Mouse (Mus musculus) midbrain, postnatal 0 days (tissue): ENCODE results near the gene Kdm2a. TPM values are rescaled to one million over a fixed set of nuclear protein-coding genes. Genes with fewer than 3 reads are reported as not detected.
A peak's percentile ranks its signal among the peaks of the same experiment; 100 is the strongest.
"Not testable (repeated sequence)": the region's sequence is repeated elsewhere in the genome, so short reads cannot be mapped to it uniquely, and the experiment has no call there.

ENCODE experiments used
- ATAC-seq: fragments of 200-750 bp; cut with Nextera tagmentation; 2 replicates; pipeline ENCODE4 v1.8.0; 2017; ENCODE audit warnings: moderate number of reproducible peaks, mild to moderate bottlenecking, moderate TSS enrichment, moderate library complexity; ENCODE audit not compliant: low FRiP score
- DNase-seq: peaks from one replicate; pipeline ENCODE4 v3.0.0-alpha.2; 2015; ENCODE audit warnings: low spot score
- H3K27ac ChIP-seq: fragments of 300-500 bp; sonication (generic); 2 replicates; pipeline ENCODE4 v1.5.1; 2014; ENCODE audit warnings: low read depth, mild to moderate bottlenecking, low read length, mixed read lengths
- H3K27me3 ChIP-seq: fragments of 300-500 bp; sonication (generic); 2 replicates; pipeline ENCODE4 v1.6.1; 2014; ENCODE audit warnings: low read length, control low read depth, mixed read lengths; ENCODE audit not compliant: insufficient read depth
- H3K36me3 ChIP-seq: fragments of 300-500 bp; sonication (generic); 2 replicates; pipeline ENCODE4 v1.6.1; 2014; ENCODE audit warnings: low read length, control low read depth, mixed read lengths; ENCODE audit not compliant: insufficient read depth
- H3K4me1 ChIP-seq: fragments of 300-500 bp; sonication (generic); 2 replicates; pipeline ENCODE4 v1.6.1; 2014; ENCODE audit warnings: mild to moderate bottlenecking, control low read depth, antibody characterized with exemption, low read length, mixed read lengths; ENCODE audit not compliant: insufficient read depth
- H3K4me2 ChIP-seq: fragments of 300-500 bp; sonication (generic); 2 replicates; pipeline ENCODE4 v1.6.1; 2014; ENCODE audit warnings: low read depth, mild to moderate bottlenecking, low read length, mixed read lengths; ENCODE audit not compliant: poor library complexity, severe bottlenecking
- H3K4me3 ChIP-seq: fragments of 300-500 bp; sonication (generic); 2 replicates; pipeline ENCODE4 v1.5.1; 2014; ENCODE audit warnings: low read depth, mild to moderate bottlenecking, low read length, moderate library complexity
- H3K9ac ChIP-seq: fragments of 300-500 bp; sonication (generic); replicated peaks from 2 replicates; pipeline ENCODE4 v1.6.1; 2014; ENCODE audit warnings: mild to moderate bottlenecking, low read length, moderate library complexity, mixed read lengths; ENCODE audit not compliant: poor library complexity, severe bottlenecking
- H3K9me3 ChIP-seq: fragments of 300-500 bp; sonication (generic); 2 replicates; pipeline ENCODE4 v1.6.1; 2016; ENCODE audit warnings: low read length, control low read depth
- CTCF ChIP-seq: IDR thresholded peaks from 2 replicates; pipeline ENCODE4 v1.5.1; 2016; ENCODE audit warnings: antibody characterized with exemption, mild to moderate bottlenecking
- WGBS: fragments of 180-500 bp; shearing (Covaris S2); extraction: QIAGEN DNeasy Blood & Tissue Kit; methylation state at CpG from one replicate; pipeline ENCODE4 v1.1.7; 2014; 5-methylcytosine and 5-hydroxymethylcytosine counted together
- polyA plus RNA-seq: library from polyadenylated mRNA; unstranded; fragments of >200 nt; fragmentation: Nextera tagmentation; extraction: Ambion mirVana; gene quantifications from 2 replicates; pipeline ENCODE4 v1.2.1, GENCODE M21; 2015
- total RNA-seq: library from RNA; depleted of rRNA; stranded (reverse); fragments of >200 nt; gene quantifications from 2 replicates; pipeline ENCODE4 v1.2.3, GENCODE M21; 2014

The Kdm2a gene
- total and polyA plus RNA-seq, 2 experiments from 2014 or later: 18.4 to 103 TPM

DNA sequence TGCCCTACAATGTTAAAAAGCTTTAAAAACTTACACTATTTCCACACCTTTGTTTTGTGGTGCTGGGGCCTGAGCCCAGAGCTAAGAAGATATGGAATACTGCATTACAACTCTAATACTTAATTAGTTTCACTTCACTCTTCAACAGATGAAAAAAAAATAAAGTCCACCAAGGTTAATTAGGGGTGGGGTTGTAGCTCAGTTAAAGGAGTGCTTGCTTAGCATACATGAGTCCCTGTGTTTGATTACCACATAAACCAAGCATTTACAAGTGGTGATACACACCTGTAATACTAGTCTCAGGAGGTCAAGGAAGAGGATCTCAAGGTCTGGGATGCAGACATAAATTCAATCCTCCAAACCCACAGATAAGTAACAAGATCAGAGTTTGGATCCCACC, 10.8 kb downstream of the Kdm2a start:
- H3K4me2 ChIP-seq: no peak overlapping the region
- H3K27ac ChIP-seq: no peak overlapping the region
- H3K4me1 ChIP-seq: no peaks in the 10 kb centered on the region
- H3K9me3 ChIP-seq: no peaks in the 10 kb centered on the region
- H3K9ac ChIP-seq: no peak overlapping the region
- H3K27me3 ChIP-seq: no peaks in the 10 kb centered on the region
- H3K4me3 ChIP-seq: no peak overlapping the region
- H3K36me3 ChIP-seq: no peaks in the 10 kb centered on the region
- DNase-seq (no peak), ATAC-seq (no peak)
- TF ChIP-seq CTCF: no peak

DNA sequence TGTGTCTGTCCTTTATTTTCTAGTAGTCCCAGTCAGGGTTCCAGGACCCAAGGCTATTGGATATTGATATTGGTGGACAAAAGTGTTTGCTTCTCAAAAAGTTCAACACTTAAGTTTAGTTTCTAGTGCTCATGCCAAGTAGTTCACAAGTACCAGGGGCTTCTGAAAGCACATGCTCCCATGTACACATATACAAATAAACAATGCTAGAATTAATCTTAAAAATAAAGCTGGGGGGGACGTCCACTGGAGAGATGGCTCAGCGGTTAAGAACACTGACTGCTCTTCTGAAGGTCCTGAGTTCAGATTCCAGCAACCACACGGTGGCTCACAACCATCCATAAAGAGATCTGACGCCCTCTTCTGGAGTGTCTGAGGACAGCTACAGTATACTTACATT, 13.1 kb downstream of the Kdm2a start:
- DNase-seq: no peak
- H3K4me2 ChIP-seq: no peak overlapping the region
- no peak overlapping the region for H3K4me3 ChIP-seq
- 88% methylated on average over 4 of the region's 4 CpGs for WGBS
- H3K27me3 ChIP-seq: no peaks in the 10 kb centered on the region
- no peak for TF ChIP-seq CTCF
- H3K9ac ChIP-seq: no peak overlapping the region
- H3K36me3 ChIP-seq: no peaks in the 10 kb centered on the region
- no peak for ATAC-seq
- H3K9me3 ChIP-seq: no peaks in the 10 kb centered on the region
- H3K27ac ChIP-seq: no peak overlapping the region
- no peaks in the 10 kb centered on the region for H3K4me1 ChIP-seq

DNA sequence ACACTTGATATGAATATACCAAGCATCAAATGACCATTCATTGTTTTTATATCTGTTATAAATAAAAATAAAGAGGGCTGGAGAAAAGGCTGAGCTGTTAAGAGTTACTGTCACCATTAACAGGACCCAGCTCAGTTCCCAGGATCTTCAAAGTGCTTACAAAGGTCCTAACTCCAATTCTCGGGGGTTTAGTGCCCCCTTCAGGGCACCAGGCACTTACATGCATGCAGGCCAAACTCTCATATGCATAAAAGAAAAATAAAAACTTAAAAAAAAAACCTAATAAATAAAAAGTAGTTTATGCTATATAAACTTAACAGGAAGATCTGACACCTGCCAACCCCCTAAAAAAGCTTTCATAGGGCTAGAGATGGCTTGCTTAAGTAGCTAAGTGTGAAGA, 13.8 kb downstream of the Kdm2a start:
- no peaks in the 10 kb centered on the region for H3K36me3 ChIP-seq
- H3K4me2 ChIP-seq: no peak overlapping the region
- no peak overlapping the region for H3K4me3 ChIP-seq
- H3K4me1 ChIP-seq: no peaks in the 10 kb centered on the region
- no peaks in the 10 kb centered on the region for H3K27me3 ChIP-seq
- DNase-seq (no peak), ATAC-seq (no peak)
- no peaks in the 10 kb centered on the region for H3K9me3 ChIP-seq
- no peak for TF ChIP-seq CTCF
- no peak overlapping the region for H3K9ac ChIP-seq
- H3K27ac ChIP-seq: no peak overlapping the region
- 32% methylated on average over 1 of the region's 1 CpGs for WGBS

DNA sequence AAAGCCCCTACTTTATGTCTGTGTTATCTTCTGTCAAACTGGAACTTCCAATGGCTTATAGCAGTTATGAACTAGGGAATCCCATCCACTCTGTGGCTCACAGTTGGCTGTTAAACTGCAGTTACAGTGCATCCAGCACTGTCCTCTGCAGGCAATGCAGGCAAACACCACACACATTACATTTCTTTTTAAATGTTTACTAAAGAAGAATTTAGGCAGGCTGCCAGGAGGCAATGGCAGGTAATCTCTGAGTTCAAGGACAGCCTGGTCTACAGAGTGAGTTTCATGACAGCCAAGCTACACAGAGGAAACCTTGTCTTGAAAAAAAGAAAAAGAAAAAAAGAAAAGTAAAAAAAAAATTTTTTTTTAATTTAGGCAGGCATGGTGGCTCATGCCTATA, 14.8 kb downstream of the Kdm2a start:
- DNase-seq: no peak
- H3K4me2 ChIP-seq: no peak overlapping the region

DNA sequence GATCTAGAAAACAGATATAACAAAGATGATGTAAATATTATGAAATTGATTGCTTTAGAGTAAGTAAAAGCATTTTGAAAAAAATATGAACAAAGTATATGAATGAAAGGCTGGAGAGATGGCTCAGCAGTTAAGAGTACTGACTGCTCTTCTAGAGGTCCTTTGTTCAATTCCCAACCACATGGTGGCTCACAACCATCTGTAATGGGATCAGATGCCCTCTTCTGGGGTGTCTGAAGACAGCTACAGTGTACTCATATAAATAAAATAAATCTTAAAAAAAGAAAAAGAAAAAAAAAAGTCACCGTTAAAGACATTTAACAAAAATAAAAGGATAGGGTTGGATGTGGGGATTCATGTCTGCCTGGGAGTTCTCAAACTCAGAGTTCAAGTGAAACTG, 15.8 kb downstream of the Kdm2a start:
- H3K4me2 ChIP-seq, H3K4me3 ChIP-seq, ATAC-seq, DNase-seq, H3K9ac ChIP-seq, H3K27ac ChIP-seq, H3K36me3 ChIP-seq, H3K9me3 ChIP-seq, H3K27me3 ChIP-seq, H3K4me1 ChIP-seq: not testable (repeated sequence)
- 98% methylated on average over 1 of the region's 1 CpGs for WGBS
- peak; percentile 26; the same call in 1 of the 2 replicates for TF ChIP-seq CTCF

More for the DNA sequence above, 14.8 kb downstream of the Kdm2a start:
- Histone ChIP-seq H3K27ac (no peak overlapping the region), H3K27me3 (no peaks in the 10 kb centered on the region), H3K9ac (no peak overlapping the region), H3K4me1 (no peaks in the 10 kb centered on the region), H3K36me3 (no peaks in the 10 kb centered on the region), H3K9me3 (no peaks in the 10 kb centered on the region), H3K4me3 (no peak overlapping the region)
- TF ChIP-seq CTCF: no peak
- ATAC-seq: no peak

DNA sequence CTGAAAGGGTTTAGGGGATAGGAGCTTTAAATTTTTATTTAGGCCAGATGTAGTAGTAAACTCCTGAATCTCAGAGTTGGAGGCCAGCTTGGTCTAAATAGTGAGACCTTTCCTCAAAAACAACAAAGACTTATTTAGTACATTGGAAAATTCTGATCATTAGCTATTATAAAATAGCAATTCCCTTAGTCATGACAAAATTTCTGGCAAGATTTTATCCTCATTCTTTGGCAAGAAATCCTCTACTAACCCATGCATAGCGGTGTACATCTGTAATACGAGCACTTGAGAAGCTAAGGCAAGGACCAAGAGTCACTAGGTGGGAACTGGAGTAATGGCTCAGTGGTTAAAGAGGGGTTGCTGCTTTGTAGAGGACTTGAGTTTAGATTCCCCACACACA, 27.4 kb downstream of the Kdm2a start:
- no peaks in the 10 kb centered on the region for H3K36me3 ChIP-seq
- no peak overlapping the region for H3K9ac ChIP-seq
- TF ChIP-seq CTCF: no peak
- H3K27me3 ChIP-seq: no peaks in the 10 kb centered on the region
- 85% methylated on average over 2 of the region's 2 CpGs for WGBS
- no peak overlapping the region for H3K4me2 ChIP-seq
- no peak overlapping the region for H3K4me3 ChIP-seq
- H3K9me3 ChIP-seq: no peaks in the 10 kb centered on the region
- DNase-seq (no peak), ATAC-seq (no peak)
- no peaks in the 10 kb centered on the region for H3K4me1 ChIP-seq
- H3K27ac ChIP-seq: no peak overlapping the region

DNA sequence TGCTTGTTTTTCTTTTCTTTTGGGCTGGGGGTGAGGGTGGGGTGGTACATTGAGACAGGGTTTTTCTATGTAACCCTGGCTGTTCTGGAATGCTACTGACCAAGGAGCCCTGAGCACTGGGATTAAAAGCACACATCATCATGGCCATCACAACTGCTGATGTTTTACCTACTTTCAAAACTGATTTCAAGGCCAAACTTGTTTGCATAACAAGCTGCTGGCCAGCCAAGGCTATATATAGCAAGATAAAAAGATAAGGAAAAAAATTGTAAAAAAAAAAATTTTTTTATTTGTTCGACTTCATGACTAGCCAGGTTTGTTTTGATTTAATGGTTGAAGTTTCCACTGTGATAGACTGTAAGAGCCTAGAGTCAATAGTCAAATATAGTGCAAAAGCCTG, 27.8 kb downstream of the Kdm2a start:
- WGBS: 89% methylated on average over 1 of the region's 1 CpGs
- Histone ChIP-seq H3K9ac (no peak overlapping the region), H3K27ac (no peak overlapping the region), H3K36me3 (no peaks in the 10 kb centered on the region), H3K27me3 (no peaks in the 10 kb centered on the region), H3K4me2 (no peak overlapping the region), H3K9me3 (no peaks in the 10 kb centered on the region), H3K4me3 (no peak overlapping the region), H3K4me1 (no peaks in the 10 kb centered on the region)
- TF ChIP-seq CTCF: no peak
- ATAC-seq (no peak), DNase-seq (no peak)
